Mouse (Mus musculus) activated CD4-positive, CD25-positive, alpha-beta regulatory T cell, adult 4 months (primary cell): Measurements from ENCODE around the gene Prdm2. TPM values are rescaled to one million over a fixed set of nuclear protein-coding genes. Genes with fewer than 3 reads are reported as not detected.
A peak's percentile ranks its signal among the peaks of the same experiment; 100 is the strongest.

Experiments used
- ATAC-seq: one replicate; pipeline ENCODE4 v1.8.0; 2017
- polyA plus RNA-seq, 2 experiments: library from polyadenylated mRNA; unstranded; fragments of 100-300 nt; shearing (Covaris generic); gene quantifications; one replicate each; pipeline ENCODE4 v1.2.1; 2017

The Prdm2 gene
- polyA plus RNA-seq, 2 experiments from 2014 or later: 27.6 to 31.4 TPM

DNA sequence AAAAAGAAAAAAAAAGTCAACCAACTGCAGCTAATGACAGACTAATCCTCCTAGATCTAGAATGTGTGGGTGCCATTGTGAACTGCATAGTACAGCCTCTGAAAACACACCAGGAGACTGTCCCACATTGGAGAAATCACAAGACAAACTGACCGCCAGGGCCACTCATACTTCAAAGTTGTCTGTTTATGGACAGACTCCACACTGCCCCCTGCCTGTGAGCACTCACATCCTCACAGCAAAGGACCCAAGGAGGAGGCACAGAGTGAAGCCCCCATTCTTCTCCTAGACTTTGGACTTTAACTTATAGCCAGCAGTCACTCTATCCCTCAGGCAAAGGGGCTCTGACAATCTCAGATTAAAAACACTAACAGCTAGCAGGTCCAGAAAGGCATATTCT is 61.5 kb downstream of the Prdm2 start:
- ATAC-seq: no peak

DNA sequence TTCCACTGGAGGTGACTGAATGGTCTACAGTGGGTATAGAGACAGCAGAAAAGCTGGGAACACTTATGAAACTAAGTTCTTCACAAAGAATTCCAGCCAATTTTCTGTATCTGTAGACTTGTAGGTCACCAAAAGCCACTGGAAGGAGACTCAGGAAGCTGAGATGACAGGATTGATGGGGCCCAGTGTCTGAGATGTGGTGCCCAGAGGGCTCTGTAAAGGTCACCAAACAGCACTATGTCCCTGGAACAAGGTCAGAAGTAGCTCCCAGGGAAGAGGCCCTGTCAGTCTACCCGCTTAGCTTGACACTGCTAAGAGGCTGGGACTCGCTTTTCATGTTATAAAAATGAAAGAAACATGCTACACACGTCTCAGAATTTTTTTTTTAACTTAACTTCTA is 65.1 kb downstream of the Prdm2 start:
- ATAC-seq: no peak

DNA sequence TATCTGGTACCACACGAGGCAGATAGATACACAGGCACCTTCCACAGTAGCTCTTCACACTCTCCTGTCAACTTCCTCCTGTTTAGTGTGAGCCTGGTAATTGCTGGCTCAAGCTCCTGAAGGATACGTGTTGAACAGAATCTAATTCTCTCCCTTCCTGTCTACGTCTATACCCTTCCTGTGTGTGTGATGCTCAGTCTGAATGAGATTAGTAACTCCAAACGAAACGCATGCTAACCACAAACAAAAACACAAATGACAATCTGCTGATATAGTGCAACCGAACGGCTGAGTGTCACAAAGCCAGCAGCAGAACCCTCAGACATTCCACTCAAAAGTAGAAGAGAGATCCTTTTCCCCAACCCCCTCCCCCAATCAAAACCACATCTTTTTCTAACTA is 69.2 kb downstream of the Prdm2 start:
- peak; percentile 73 for ATAC-seq

DNA sequence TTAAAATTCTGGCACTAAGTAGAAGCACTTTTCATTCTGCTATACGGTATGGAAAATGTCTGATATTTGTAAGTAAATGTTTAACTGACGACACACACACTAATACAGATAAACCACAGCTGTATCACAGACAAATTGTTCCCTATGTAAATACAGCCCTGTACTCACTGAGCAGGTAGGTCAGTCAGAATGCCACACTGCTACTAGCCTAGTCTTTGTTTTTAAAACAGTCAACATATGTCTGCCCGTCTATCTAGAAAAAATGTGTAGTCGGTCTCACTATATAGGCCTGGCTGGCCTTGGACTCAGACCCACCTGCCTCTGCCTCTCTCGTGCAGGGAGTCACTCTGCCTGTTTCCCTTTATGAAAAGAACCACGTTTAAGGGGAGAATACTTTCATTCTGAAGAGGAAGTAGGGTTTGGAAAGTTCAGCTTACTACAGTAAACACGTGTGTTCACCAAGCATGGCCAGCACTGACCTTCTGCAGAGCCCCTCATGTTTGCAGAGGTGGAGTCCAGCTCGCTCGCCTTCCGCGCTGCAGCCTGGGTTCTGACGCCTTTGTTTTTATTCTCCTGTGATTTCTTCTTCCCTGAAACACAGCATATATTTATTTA is 71.0 kb downstream of the Prdm2 start:
- ATAC-seq: no peak

DNA sequence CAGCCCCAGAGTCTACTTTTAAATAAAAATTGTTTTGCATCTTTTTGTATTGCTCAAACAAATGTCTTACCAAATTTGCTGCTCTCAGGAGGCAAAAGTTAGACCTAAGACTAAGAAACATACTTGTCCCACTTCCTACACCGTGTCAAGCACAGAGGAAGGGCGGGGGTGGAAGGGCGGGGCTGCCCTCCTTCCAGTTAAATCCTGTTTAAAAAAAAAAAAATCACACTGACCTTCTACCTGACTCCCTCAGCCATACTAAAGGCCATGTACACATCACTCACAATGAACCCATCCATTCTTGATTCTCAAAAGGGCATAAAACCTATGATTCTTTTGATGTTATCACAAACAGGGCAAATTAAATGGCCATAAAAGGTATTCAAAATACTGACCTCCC is 71.9 kb downstream of the Prdm2 start:
- ATAC-seq: no peak

DNA sequence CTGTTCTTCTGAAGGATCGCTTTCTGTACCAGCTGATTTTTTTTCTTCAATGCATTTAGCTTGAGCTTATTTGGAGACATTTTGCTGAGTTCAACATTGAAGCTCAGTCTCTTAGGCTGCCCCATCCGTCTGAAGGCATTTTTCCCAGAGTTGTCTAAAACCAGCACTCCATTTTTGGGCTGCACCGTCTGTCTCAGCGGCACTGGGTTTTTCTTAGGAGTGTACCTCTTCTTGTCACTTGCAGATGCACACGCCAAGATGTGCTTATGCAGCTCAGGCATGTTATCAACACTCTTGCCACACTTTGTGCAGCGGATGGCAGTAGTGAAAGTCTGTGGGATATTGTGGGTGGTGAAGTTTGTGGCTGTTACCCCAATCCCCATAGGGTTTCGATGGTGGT is 80.4 kb downstream of the Prdm2 start:
- ATAC-seq: no peak

DNA sequence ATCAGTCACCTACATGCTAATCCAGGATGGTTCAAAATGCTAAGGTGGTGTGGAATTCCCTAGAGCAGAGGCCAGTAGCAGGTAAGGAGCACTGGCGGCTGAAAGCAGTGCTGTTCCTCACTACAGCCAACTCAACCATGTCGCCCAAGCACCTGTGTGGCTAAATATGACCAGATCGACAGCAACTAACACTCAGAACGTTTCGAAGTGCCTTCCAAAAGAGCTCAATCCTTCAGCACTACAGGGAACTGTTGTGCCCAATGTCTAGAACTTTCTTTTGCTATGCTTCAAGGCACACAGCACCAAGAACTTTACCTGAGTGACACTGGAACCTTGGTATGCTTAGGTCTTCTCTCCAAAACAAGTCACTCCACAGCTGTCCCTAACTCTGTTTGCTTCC is 82.4 kb downstream of the Prdm2 start:
- ATAC-seq: no peak

DNA sequence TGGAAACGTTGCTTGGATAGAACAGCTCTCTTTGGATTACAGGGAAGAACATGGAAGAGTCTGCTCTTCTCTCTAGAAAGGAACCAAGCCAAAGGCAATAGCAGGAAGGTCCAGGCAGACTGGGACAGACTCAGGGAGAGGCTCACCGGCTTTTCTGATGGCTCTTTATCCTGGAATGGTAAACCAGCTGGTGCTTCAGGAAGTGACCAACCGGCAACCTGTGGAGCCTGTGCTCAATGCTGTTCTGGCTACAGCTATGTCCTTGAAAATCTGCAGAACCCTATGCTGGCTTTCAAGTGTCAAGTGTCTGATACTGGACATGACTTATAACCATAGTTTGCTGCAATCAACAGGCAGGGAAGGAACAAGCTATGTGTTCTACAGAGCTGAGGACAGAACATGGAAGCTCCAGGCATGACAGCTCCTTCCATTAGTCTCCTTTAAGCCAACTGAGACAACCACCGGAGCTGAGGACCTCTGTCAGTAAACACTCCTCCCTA is 83.5 kb downstream of the Prdm2 start:
- no peak for ATAC-seq

DNA sequence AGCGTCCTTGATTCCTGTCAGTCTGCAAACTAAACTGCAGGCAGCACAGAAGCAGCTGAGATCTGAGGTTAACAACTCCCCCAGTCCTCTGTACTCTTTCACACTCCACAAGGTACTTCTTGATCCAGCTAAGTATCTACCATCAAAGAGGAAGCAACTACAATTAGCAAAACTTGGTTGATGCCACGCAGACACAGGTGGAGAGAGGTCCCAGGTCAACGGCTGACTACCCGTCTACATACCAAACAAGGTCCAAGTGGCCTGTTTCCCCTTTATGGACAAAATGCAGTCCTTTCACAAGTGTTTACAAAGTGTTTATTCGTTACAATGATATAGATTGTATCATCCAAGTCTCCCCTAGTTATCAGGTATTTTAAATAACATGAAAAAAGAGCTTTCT is 85.6 kb downstream of the Prdm2 start:
- ATAC-seq: no peak

DNA sequence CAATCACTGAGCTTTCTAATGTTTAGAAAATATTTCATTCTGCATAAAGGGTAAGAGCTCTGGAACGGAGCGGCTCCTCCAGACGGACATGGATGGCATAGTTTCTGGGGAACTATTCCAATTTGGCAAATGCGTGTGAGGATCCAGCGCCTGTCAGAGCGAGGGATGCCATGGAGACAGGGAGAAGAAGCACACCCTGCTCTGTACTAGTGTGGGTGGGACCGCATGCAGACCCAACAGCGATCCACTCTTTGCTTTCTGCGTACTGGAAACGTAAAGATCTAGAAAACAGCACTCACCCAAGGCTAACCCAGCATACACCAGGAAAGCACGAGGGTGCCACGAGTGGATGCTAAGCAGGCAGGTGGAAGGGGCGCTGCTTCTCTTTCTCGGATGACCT is 86.3 kb downstream of the Prdm2 start:
- no peak for ATAC-seq

DNA sequence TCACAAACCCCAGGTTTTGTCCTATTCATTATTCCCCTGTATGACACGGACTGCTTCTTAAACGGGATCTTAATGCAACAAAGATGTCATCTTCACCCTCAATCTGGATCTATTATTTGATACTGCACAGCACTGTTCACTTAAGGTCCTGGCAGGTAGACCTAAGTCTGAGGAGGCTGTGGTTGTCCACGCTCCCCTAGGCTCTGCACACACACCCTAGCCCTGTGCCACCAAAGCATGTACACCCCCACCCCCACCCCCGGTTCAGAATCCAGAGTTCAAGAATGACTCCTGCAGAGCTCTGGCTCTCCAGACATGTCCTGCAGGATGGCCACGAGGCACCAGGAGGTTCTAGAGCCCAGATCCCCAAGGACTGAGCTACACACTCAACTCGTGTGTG is 87.5 kb downstream of the Prdm2 start:
- ATAC-seq: no peak

DNA sequence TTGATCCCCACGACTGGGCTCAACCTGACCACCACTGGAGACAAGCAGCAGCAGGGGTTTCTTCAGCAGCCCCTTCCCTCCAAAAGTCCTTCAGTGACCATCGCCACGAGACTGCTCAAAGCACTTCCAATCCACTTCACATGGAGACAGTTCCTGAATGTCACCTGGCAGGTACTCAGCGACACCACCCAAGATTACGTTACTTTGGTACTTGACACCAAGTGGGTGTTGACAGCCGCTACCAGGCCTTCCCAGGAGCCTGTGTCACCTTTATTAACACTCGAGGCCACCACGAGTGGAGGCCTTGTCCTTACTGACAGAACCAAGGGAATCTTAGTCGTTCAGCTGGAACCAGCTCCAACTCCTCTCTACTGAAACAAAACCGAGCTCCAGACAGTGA is 89.8 kb downstream of the Prdm2 start:
- ATAC-seq: no peak

DNA sequence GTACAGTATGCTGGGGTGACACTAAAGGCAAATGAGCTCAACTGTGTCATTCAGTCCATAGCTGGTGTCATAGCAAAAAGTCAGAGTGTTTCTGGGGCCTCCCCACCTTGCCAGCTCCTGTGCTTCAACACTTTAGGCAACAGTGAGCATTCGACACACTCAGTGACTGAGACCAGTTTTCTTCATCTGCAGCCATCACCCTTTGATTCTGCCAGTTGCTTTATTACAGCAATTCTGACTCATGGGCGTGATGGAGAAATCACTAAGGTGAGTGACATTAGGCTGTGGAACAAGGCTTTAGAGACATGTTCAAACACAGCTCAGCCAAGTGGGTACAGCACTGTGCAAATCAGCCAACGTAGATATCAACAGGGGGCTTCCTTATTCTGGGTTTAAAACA is 91.6 kb downstream of the Prdm2 start:
- ATAC-seq: no peak

DNA sequence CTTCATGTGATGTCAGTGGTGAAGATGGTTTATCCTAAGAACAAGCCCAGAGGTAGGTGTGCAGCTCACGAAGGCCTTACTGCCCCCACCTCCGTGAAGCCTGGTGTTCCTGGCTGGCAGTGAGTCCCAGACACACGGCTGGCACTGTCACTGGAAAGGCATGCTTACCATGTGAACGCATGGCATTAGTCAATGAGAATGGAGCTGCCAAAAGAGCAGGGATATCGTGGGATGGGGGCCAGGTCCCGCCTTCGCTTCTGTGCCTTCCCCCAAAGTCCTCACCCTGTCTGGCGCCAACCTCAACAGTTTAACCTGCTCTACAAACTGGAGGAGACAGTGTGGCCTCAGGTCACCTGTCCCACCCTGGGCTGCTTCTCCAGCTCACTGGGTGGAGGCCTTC is 92.8 kb downstream of the Prdm2 start:
- no peak for ATAC-seq

DNA sequence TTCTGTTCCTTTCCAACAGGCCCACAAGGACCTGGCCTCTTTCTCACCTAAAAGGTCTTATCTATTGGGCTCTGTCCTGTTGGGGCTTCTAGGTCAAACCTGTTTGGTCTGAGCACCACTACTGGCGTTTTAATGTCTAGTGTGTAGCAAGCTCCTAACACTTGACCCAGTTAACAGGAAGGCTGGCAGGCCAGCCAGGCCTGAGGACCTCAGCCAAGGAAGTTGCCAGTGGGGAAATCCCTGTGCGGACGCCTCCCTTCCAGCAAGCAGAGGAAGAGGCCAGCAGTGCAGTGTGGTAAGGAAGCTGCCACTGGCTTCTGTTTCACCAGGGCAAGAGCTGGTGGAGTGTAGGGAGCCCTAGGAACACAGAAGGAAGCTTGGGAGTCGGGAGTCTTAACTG is 94.0 kb downstream of the Prdm2 start:
- no peak for ATAC-seq

DNA sequence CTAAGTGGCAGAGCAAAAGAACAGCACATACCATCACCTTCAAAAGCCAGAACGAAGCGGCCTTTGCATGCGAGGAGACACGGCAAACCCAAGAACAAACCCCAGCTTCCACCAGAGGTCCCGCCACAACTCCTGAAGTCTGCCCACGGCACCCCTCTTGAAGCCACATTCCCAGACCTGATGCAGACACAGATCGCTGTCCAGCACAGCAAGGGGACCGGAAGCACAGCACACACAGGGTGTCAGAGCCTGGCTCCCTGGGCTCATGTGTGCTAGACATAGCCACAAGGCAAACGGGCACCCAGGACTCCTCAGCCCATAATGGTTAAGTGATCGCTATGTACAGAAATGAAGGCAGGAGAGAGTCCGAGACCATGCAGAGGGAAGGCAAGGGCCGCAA is 96.9 kb downstream of the Prdm2 start:
- no peak for ATAC-seq

DNA sequence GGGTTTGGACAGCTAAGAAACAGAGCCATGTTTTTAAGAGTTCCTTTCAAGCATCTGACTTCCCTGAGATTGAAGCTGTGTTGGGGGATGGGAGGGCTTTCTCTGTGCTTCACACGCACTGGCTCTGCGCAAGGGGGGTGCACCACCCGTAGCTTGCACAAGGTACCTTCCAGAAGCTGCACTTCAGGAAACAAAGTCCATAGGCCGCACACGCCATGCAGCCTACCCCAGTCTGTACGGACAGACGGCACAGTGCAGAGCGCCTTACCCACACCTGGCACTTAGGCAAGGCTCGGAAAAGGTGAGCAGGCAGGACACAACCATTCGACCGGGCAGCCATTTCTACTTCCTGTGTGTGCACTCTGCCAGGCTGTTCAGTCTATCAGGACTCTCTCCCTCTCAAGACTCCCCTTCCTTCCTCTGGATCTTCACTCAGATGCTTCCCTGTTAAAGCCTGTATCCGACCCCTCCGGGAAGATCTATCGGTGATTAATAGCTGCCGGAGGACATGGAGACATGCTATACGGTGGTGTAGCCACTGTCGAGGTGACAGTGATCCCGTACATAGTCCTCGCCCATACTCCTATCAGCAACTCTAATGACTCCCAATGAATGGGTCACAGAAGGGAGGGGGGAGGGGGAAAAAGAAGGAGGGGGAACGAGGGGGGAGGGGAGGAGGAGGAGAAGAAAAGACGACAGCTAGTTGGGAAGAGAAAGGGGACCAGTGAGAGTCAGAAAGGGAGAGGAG is 98.4 kb downstream of the Prdm2 start:
- ATAC-seq: no peak

DNA sequence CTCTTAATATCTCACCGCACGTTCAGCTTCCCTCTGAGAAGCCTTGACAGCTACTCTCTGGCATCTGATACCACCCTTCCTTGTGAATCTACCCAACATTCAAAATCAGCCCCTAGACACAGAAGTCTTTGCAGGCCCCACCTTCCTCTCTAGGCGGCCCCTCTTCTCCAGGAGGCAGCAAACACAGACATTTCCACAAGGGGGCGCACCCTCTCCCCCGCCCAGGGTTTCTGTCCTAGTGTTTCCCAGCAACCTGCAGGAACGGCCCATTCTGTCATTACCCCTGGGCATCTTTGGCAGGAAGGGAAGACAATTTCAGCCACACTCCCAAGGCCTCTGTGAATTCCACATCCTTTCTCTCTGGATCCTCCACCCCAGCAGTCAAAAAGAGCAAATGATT is 99.8 kb downstream of the Prdm2 start:
- peak; percentile 51 for ATAC-seq

DNA sequence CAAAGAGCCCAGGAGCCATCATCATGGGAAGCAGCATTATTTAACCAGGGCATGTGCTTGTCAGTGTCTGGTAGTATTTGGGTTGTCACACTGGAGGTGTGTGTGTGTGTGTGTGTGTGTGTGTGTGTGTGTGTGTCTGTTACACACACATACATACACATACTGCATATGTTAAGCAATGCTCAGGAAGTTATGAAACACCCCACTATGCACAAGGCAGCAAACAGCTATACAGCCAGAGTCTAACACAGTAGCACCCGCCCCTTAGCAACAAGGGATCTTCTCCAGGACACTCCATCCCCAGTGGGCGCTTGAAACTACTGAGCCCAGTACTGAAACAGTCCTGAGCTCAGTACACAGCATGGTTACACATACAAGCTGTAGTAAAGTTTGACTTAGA is 100.4 kb downstream of the Prdm2 start:
- no peak for ATAC-seq

DNA sequence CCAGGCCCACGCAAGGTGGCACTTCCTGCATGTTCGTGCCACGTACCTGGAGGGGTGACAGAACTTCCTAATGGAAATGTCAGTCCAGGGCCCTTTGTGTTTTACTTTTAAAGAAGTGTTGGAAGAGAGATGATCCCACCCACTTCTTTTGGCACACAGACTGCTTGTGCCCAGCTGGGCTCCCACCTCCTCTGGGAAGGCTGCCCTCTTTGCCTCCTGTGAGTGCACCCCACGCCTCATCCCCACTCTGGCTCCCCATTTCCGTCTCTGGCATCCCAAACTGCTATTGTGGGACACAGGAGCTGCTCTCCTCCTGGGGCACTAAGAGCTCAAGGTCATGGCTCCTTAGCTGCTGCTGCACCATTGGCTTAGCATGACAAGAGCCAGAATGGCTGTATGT is 100.9 kb downstream of the Prdm2 start:
- no peak for ATAC-seq

DNA sequence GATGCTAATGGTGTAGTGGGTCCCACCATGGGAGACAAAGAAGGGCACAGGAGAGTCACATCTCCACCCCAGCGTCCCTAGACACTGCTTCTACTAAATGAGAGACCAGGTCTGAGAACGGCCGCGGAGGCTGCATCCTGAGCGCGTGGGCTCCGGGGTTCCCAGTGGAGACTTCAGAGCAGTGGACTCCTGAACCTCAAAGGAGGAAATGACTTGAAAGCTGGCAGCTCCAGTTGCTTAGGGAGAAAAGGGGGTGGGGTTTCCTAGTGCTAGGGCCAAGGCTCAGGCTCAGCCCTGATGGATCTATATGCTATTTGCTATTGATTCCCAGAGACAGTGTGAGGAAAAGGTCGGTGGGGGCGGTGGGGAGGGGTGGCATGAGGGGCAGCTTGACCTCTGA is 104.2 kb downstream of the Prdm2 start:
- no peak for ATAC-seq

DNA sequence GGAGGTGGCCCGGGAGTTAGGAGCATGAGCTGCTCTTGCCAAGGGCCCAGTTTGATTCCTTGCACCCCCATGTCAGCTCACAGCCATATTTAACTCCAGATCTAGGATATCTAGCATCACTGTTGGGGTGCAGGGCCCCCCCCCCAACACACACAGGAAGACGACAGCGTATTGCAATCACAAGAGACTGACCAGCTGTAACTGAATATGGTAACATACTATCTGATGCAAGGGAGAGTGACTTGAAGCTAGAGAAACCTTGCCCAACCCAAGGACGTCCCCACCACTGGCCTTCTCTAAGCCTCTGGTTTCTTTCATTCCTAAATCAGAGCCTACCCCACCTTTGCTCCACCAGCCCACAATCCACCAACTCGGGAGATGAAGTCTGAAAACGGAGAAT is 105.8 kb downstream of the Prdm2 start:
- no peak for ATAC-seq

DNA sequence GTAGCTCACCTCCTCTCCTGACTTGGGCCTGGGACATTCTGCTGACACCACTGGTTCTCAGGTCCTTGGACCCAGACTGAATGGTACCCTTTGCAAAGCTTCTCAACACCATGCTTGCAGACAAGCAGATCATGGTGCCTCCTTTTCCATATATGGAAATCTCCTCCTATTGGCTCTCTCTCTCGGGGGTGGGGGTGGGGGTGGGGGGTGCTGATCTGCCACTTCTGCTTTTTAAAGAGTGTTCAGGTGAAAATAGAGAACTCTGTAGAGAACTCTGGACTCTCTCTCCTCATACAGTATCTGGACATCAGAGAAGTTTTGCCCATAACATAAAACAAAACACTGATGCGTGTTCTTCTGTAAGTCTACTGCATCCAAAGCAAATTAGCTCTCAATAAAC is 106.2 kb downstream of the Prdm2 start:
- ATAC-seq: no peak

DNA sequence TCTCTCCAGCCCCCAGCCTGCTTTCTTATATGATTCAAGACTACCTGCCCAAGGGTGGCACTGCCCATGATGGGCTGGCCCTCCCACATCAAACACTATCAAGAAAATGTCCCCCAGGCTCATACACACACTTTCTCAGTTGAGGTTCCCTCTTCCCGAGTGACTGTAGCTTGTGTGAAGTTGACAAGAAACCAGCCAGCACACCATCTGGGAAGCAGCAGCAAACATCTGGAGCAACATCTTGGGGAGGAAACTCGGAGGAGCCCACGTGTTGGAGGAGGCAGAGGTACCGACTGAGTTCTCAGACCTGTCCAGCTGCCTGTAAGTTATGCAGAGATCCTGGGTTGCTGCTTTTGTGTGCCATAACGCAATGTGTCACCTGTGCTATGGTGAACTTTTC is 108.1 kb downstream of the Prdm2 start:
- ATAC-seq: no peak

DNA sequence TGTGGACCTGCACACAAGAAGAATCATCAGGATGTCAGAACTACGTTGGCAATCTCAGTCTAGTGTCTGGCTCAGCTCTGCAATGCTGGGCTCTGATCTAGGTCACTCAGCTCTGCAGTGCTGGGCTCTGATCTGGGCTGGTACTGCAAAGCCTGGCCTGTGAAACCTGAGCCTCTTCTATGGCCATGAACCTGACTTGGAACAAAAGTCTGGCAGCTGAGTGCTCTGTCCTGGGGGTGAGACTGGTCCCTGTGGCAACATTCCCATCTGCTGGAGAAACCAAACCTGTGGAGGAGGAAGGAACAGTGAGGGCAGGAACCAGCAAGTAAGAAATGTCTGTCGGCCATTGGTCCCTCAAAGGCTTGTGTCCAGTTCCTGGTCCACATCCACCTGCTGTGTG is 109.0 kb downstream of the Prdm2 start:
- ATAC-seq: no peak
